Mouse (Mus musculus) C2C12 (cell line): ENCODE data around the gene Aak1.

Experiments used
- CTCF ChIP-seq: IDR thresholded peaks from one replicate; pipeline ENCODE4 v1.5.1; 2011; ENCODE audit not compliant: control insufficient read depth, insufficient read depth, insufficient read length
- MAX ChIP-seq: IDR thresholded peaks from one replicate; pipeline ENCODE4 v1.6.1; 2011; ENCODE audit warnings: mild to moderate bottlenecking, control low read depth
- MYOD1 ChIP-seq: IDR thresholded peaks from one replicate; pipeline ENCODE4 v1.6.1; 2011; ENCODE audit warnings: low read depth; ENCODE audit not compliant: control insufficient read depth, insufficient read length
- MYOG ChIP-seq: IDR thresholded peaks from one replicate; pipeline ENCODE4 v1.6.1; 2011; ENCODE audit not compliant: control insufficient read depth, insufficient read length; ENCODE audit errors: extremely low read depth
- USF1 ChIP-seq: IDR thresholded peaks from one replicate; pipeline ENCODE4 v1.6.1; 2011; ENCODE audit warnings: low read depth, mild to moderate bottlenecking, control low read depth, moderate library complexity

DNA sequence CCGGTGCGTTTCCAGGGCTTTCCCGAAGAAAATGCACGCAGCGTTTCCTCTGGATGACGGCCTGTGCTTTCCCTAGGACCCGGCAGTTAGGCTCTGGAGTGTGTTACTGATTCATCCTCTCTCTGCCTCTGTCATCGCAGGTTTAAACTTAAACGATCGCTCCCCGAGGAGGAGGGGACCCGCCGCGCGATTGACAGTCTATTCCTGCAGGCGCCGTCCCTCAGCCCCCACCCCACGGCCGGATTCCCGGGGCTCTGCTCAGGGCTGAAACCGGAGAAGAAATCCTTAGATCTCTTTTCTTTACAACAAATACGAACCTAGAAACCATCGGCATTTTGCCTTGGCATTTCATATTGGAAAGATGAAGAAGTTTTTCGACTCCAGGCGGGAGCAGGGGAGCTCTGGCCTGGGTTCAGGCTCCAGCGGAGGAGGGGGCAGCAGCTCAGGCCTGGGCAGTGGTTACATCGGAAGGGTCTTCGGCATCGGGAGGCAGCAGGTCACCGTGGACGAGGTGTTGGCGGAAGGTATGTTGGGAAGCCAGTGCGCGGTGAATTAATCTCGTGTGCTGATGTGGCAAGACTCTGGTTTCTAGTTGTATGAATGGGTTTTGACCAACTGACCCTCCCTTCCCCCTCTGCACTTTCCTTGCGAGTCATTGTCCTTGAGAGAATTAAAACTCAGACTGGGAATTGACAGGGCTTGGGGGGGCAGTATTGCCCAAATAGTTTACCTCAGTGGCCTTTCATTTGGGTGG, 552 bp downstream of the Aak1 start:
- TF ChIP-seq CTCF: no peak
- no peak for TF ChIP-seq MYOG
- TF ChIP-seq MYOD1: no peak
- no peak for TF ChIP-seq MAX
- no peak for TF ChIP-seq USF1
